Mouse (Mus musculus): Measurements from ENCODE around the gene Chrd. TPM values are rescaled to one million over a fixed set of nuclear protein-coding genes. Genes with fewer than 3 reads are reported as not detected.

Chrd gene
- total and polyA plus RNA-seq, 2 experiments from 2014 or later: 6.2 to 35.5 TPM

- H3K9ac ChIP-seq (replicated peaks; ENCODE audit: low read length): peak overlapping the region; percentile 65
Observed at GRCm38 (mm10) chr16:20695622-20696323, 37.2 kb upstream of the Chrd start.

GRCm38 (mm10) chr16:20699266-20699665 is 33.7 kb upstream of the Chrd start:
- no peak for ATAC-seq
- no peak overlapping the region for H3K4me3 ChIP-seq (ENCODE audit: low read length)
- no peaks in the 10 kb centered on the region for H3K27me3 ChIP-seq (ENCODE audit: insufficient read depth, low read length)
- H3K4me1 ChIP-seq (ENCODE audit: insufficient read depth, low read length): peaks cover 22% of the 10 kb centered on the region; the same call in 1 of the 2 replicates
- DNase-seq (ENCODE audit: low spot score): no peak
- no peaks in the 10 kb centered on the region for H3K9me3 ChIP-seq (ENCODE audit: low read length)
- 85% methylated on average over 5 of the region's 5 CpGs for WGBS
- no peak overlapping the region for H3K9ac ChIP-seq (replicated peaks; ENCODE audit: low read length)
- H3K27ac ChIP-seq: no peak overlapping the region
- no peak for TF ChIP-seq CTCF (IDR thresholded peaks at IDR 0.05; ENCODE audit: low read depth)
- no peak overlapping the region for H3K4me2 ChIP-seq (ENCODE audit: low read depth, low read length)
- H3K36me3 ChIP-seq (ENCODE audit: insufficient read depth, low read length): peaks cover 15% of the 10 kb centered on the region; the same call in 1 of the 2 replicates

More at GRCm38 (mm10) chr16:20695622-20696323, 37.2 kb upstream of the Chrd start:
- Histone ChIP-seq H3K27me3 (ENCODE audit: insufficient read depth, low read length) (no peaks in the 10 kb centered on the region), H3K27ac (peak overlapping the region; percentile 84), H3K4me2 (ENCODE audit: low read depth, low read length) (peak overlapping the region; percentile 75), H3K9me3 (ENCODE audit: low read length) (no peaks in the 10 kb centered on the region), H3K4me1 (ENCODE audit: insufficient read depth, low read length) (peaks cover 11% of the 10 kb centered on the region), H3K4me3 (ENCODE audit: low read length) (peak overlapping the region; percentile 42), H3K36me3 (ENCODE audit: insufficient read depth, low read length) (peaks cover 16% of the 10 kb centered on the region)
- under 1% methylated on average over 46 of the region's 46 CpGs for WGBS
- ATAC-seq (peak; percentile 84), DNase-seq (ENCODE audit: low spot score) (peak; percentile 97)
- no peak for TF ChIP-seq CTCF (IDR thresholded peaks at IDR 0.05; ENCODE audit: low read depth)

- DNase-seq (ENCODE audit: low spot score): peak; percentile 15
- H3K27ac ChIP-seq: no peak overlapping the region
Observed at GRCm38 (mm10) chr16:20700036-20700435, 32.9 kb upstream of the Chrd start.

GRCm38 (mm10) chr16:20701316-20701715 is 31.6 kb upstream of the Chrd start:
- Histone ChIP-seq H3K4me1 (ENCODE audit: insufficient read depth, low read length) (peaks cover 14% of the 10 kb centered on the region; the same call in 1 of the 2 replicates), H3K4me3 (ENCODE audit: low read length) (no peak overlapping the region), H3K27me3 (ENCODE audit: insufficient read depth, low read length) (no peaks in the 10 kb centered on the region), H3K4me2 (ENCODE audit: low read depth, low read length) (no peak overlapping the region), H3K9ac (replicated peaks; ENCODE audit: low read length) (peak overlapping the region; percentile 18), H3K27ac (peak overlapping the region; percentile 64; the same call in 1 of the 2 replicates), H3K9me3 (ENCODE audit: low read length) (no peaks in the 10 kb centered on the region), H3K36me3 (ENCODE audit: insufficient read depth, low read length) (peaks cover 22% of the 10 kb centered on the region; the same call in 1 of the 2 replicates)
- WGBS: 37% methylated on average over 7 of the region's 7 CpGs
- DNase-seq (ENCODE audit: low spot score) (no peak), ATAC-seq (no peak)
- no peak for TF ChIP-seq CTCF (IDR thresholded peaks at IDR 0.05; ENCODE audit: low read depth)

More at GRCm38 (mm10) chr16:20700036-20700435, 32.9 kb upstream of the Chrd start:
- Histone ChIP-seq H3K27me3 (ENCODE audit: insufficient read depth, low read length) (no peaks in the 10 kb centered on the region), H3K9ac (replicated peaks; ENCODE audit: low read length) (no peak overlapping the region), H3K4me2 (ENCODE audit: low read depth, low read length) (no peak overlapping the region), H3K9me3 (ENCODE audit: low read length) (no peaks in the 10 kb centered on the region), H3K4me3 (ENCODE audit: low read length) (no peak overlapping the region), H3K36me3 (ENCODE audit: insufficient read depth, low read length) (peaks cover 15% of the 10 kb centered on the region; the same call in 1 of the 2 replicates), H3K4me1 (ENCODE audit: insufficient read depth, low read length) (peaks cover 15% of the 10 kb centered on the region; the same call in 1 of the 2 replicates)
- WGBS: 34% methylated on average over 5 of the region's 5 CpGs
- no peak for ATAC-seq
- no peak for TF ChIP-seq CTCF (IDR thresholded peaks at IDR 0.05; ENCODE audit: low read depth)

- WGBS: 17% methylated on average over 12 of the region's 12 CpGs
- H3K4me3 ChIP-seq (ENCODE audit: low read length): no peak overlapping the region
- ATAC-seq (peak; percentile 18), DNase-seq (ENCODE audit: low spot score) (peak; percentile 7)
- H3K4me1 ChIP-seq (ENCODE audit: insufficient read depth, low read length): peaks cover 14% of the 10 kb centered on the region; the same call in 1 of the 2 replicates
- H3K27me3 ChIP-seq (ENCODE audit: insufficient read depth, low read length): no peaks in the 10 kb centered on the region
- no peak for TF ChIP-seq CTCF (IDR thresholded peaks at IDR 0.05; ENCODE audit: low read depth)
- H3K9me3 ChIP-seq (ENCODE audit: low read length): no peaks in the 10 kb centered on the region
- peak overlapping the region; percentile 64; the same call in 1 of the 2 replicates for H3K27ac ChIP-seq
- H3K9ac ChIP-seq (replicated peaks; ENCODE audit: low read length): peak overlapping the region; percentile 18
- peaks cover 22% of the 10 kb centered on the region; the same call in 1 of the 2 replicates for H3K36me3 ChIP-seq (ENCODE audit: insufficient read depth, low read length)
- no peak overlapping the region for H3K4me2 ChIP-seq (ENCODE audit: low read depth, low read length)
Observed at GRCm38 (mm10) chr16:20701729-20702521, 31.0 kb upstream of the Chrd start.

GRCm38 (mm10) chr16:20702522-20702893 is 30.4 kb upstream of the Chrd start:
- DNase-seq (ENCODE audit: low spot score) (peak; percentile 85), ATAC-seq (peak; percentile 80)
- Histone ChIP-seq H3K4me1 (ENCODE audit: insufficient read depth, low read length) (peaks cover 14% of the 10 kb centered on the region; the same call in 1 of the 2 replicates), H3K36me3 (ENCODE audit: insufficient read depth, low read length) (peaks cover 25% of the 10 kb centered on the region; the same call in 1 of the 2 replicates), H3K4me2 (ENCODE audit: low read depth, low read length) (no peak overlapping the region), H3K9me3 (ENCODE audit: low read length) (no peaks in the 10 kb centered on the region), H3K9ac (replicated peaks; ENCODE audit: low read length) (peak overlapping the region; percentile 18), H3K27me3 (ENCODE audit: insufficient read depth, low read length) (no peaks in the 10 kb centered on the region), H3K4me3 (ENCODE audit: low read length) (no peak overlapping the region), H3K27ac (peak overlapping the region; percentile 64; the same call in 1 of the 2 replicates)
- WGBS: 6% methylated on average over 8 of the region's 8 CpGs
- peak; percentile 85 for TF ChIP-seq CTCF (IDR thresholded peaks at IDR 0.05; ENCODE audit: low read depth)

Data from hindbrain, postnatal 0 days (tissue).